Comparison of ENCODE assay signal across 25 mouse cellular contexts in the genomic region with DNA sequence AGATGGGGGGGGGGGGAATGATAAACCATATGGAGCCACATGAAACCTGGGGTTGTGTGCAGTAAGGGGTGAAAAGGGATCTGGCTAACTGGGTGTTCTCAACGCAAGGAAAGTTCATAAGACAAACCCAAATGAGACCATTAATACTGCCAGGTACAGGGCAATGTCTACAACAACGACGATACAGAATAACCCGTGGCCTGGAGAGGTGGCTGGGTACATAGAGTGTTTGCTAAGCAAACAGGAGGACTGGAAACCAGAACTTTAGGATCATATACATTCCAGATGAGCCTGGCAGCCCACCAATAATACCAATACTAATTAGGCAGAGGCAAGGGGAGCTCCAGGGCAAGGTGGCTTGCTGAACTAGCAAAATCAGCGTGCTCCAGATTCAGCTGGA.
"Had no signal": no experiment of that assay in that cellular context is flagged by ENCODE, and none has a peak within 500 bp of the region (broad histone marks: within the 10 kb centered on the region; RNA-seq: fewer than 3 reads in every experiment).

No protein-coding gene starts in this region.

- H3K27ac ChIP-seq: gastrocnemius, adult 2 months; heart, adult 2 months; heart, embryonic 13.5 days; heart, embryonic 15.5 days; hindbrain, embryonic 10.5 days; hindbrain, embryonic 12.5 days; hindbrain, embryonic 14.5 days; intestine, embryonic 15.5 days; layer of hippocampus, adult 2 months; left cerebral cortex, adult 2 months; limb, embryonic 10.5 days; limb, embryonic 12.5 days; liver, embryonic 14.5 days had no signal

- H3K4me3 ChIP-seq: gastrocnemius, adult 2 months; heart, adult 2 months; heart, embryonic 13.5 days; heart, embryonic 15.5 days; hindbrain, embryonic 10.5 days; hindbrain, embryonic 12.5 days; intestine, embryonic 15.5 days; layer of hippocampus, adult 2 months; left cerebral cortex, adult 2 months; limb, embryonic 10.5 days; limb, embryonic 12.5 days had no signal

- DNase-seq: gastrocnemius, adult 2 months; gastrocnemius, postnatal 10 days; gastrocnemius, postnatal 25 days; heart, adult 2 months; heart, postnatal 14 days; heart, postnatal 36 days; kidney, adult 8-10 months; kidney, postnatal 14 days; kidney, postnatal 4 days had no signal

- ATAC-seq: forebrain, embryonic 16.5 days; hindbrain, embryonic 16.5 days; inflammation-experienced regulatory T-cells, adult 6 months; intestine, embryonic 15.5 days; intestine, postnatal 0 days had no signal

- H3K27me3 ChIP-seq: heart, embryonic 13.5 days; heart, embryonic 15.5 days; hindbrain, embryonic 12.5 days; intestine, embryonic 15.5 days; limb, embryonic 12.5 days had no signal

- H3K9ac ChIP-seq: heart, embryonic 13.5 days; heart, embryonic 15.5 days; hindbrain, embryonic 12.5 days; hindbrain, embryonic 14.5 days; intestine, embryonic 15.5 days; limb, embryonic 12.5 days; liver, embryonic 14.5 days had no signal

- H3K4me1 ChIP-seq: heart, embryonic 13.5 days; heart, embryonic 15.5 days; hindbrain, embryonic 10.5 days; hindbrain, embryonic 12.5 days; intestine, embryonic 15.5 days; limb, embryonic 10.5 days; limb, embryonic 12.5 days had no signal

- H3K4me2 ChIP-seq: heart, embryonic 11.5 days; heart, embryonic 13.5 days; heart, embryonic 15.5 days; hindbrain, embryonic 12.5 days; hindbrain, embryonic 14.5 days; intestine, embryonic 15.5 days; limb, embryonic 12.5 days had no signal

- H3K36me3 ChIP-seq: heart, embryonic 13.5 days; heart, embryonic 15.5 days; hindbrain, embryonic 10.5 days; hindbrain, embryonic 12.5 days; intestine, embryonic 15.5 days; limb, embryonic 10.5 days; limb, embryonic 12.5 days had no signal

- H3K9me3 ChIP-seq: heart, embryonic 13.5 days; heart, embryonic 15.5 days; hindbrain, embryonic 10.5 days; hindbrain, embryonic 12.5 days; intestine, embryonic 15.5 days; limb, embryonic 10.5 days; limb, embryonic 12.5 days had no signal
